Comparison of ENCODE assay signal across 26 mouse cellular contexts in genomic region chr12:72954906-72955305, GRCm38 (mm10). TPM values are rescaled to one million over a fixed set of nuclear protein-coding genes. Genes with fewer than 3 reads are reported as not detected.
DNase-seq lines count a peak whose midpoint lies in the region; TF ChIP-seq lines count a peak whose summit lies in the region.
"Had no signal": no experiment of that assay in that cellular context is flagged by ENCODE, and none has a peak within 500 bp of the region (broad histone marks: within the 10 kb centered on the region; RNA-seq: fewer than 3 reads in every experiment).

No protein-coding gene starts in this region.

- H3K79me2 ChIP-seq in liver, adult 2 months (ENCODE audit: control insufficient read depth, insufficient read depth, low read length), result no peaks in the 10 kb centered on the region

- peak; percentile 16 for DNase-seq in adrenal gland, postnatal 14 days
- DNase-seq in adrenal gland, adult 8-10 months, result no peak
- peak; percentile 83 for DNase-seq in liver, adult 2 months (ENCODE audit: extremely low read depth, low read depth, low spot score)
- no peak for DNase-seq in liver
- DNase-seq in Muller cell, postnatal 12 days (ENCODE audit: inconsistent ontology term), result peak; percentile 49
- peak; percentile 34 to 39 for DNase-seq in heart, postnatal 10 days
- no peak for DNase-seq in right cerebral cortex, postnatal 10 days (ENCODE audit: low spot score in 2 of 2)
- DNase-seq: adrenal gland, postnatal 10 days; cerebellum, adult 11 months; cerebellum, postnatal 14 days; gastrocnemius, postnatal 14 days; kidney, adult 11 months; right cerebral cortex, adult 18-20 months; thymus, postnatal 25 days had no signal

- intact Hi-C loops in heart, postnatal 10 days (cut with DNase I), result no loop called here

- peaks cover 8% of the 10 kb centered on the region for H3K27me3 ChIP-seq in liver, adult 2 months (ENCODE audit: control insufficient read depth, insufficient read depth, low read length)

- H3K36me3 ChIP-seq in liver, adult 2 months (ENCODE audit: control insufficient read depth, insufficient read depth, low read length), result no peaks in the 10 kb centered on the region
- H3K36me3 ChIP-seq: embryonic facial prominence, embryonic 13.5 days; forebrain, embryonic 15.5 days; hindbrain, embryonic 15.5 days; limb, embryonic 13.5 days; liver, embryonic 15.5 days; neural tube, embryonic 12.5 days had no signal

- WGBS in liver, adult 2 months, result 14% methylated on average over 4 of the region's 4 CpGs

- no peak for TF ChIP-seq CTCF in liver, adult 2 months (IDR thresholded peaks at IDR 0.05; ENCODE audit: low read depth, low read length)

- H3K4me3 ChIP-seq in liver, adult 2 months (ENCODE audit: insufficient read depth, low read depth, low read length), result no peak overlapping the region
- H3K4me3 ChIP-seq: embryonic facial prominence, embryonic 13.5 days; forebrain, embryonic 15.5 days; hindbrain, embryonic 15.5 days; limb, embryonic 13.5 days; liver, embryonic 15.5 days; neural tube, embryonic 12.5 days had no signal

- H3K9ac ChIP-seq in liver, adult 2 months (ENCODE audit: low read depth, low read length), result no peak overlapping the region
- H3K9ac ChIP-seq: embryonic facial prominence, embryonic 13.5 days; forebrain, embryonic 15.5 days; hindbrain, embryonic 15.5 days; limb, embryonic 13.5 days; liver, embryonic 15.5 days; neural tube, embryonic 12.5 days had no signal

- no peak for TF ChIP-seq POLR2A in liver, adult 2 months (IDR thresholded peaks at IDR 0.05; ENCODE audit: extremely low read depth, insufficient read depth, low read length)

- H3K27ac ChIP-seq in liver, adult 2 months (replicated peaks; ENCODE audit: insufficient read depth, low read depth, low read length), result no peak overlapping the region
- H3K27ac ChIP-seq: embryonic facial prominence, embryonic 13.5 days; forebrain, embryonic 15.5 days; hindbrain, embryonic 15.5 days; limb, embryonic 13.5 days; liver, embryonic 15.5 days; neural tube, embryonic 12.5 days had no signal

- H3K4me1 ChIP-seq in liver, adult 2 months (ENCODE audit: control insufficient read depth, insufficient read depth, low read length), result peaks cover 4% of the 10 kb centered on the region
- H3K4me1 ChIP-seq: embryonic facial prominence, embryonic 13.5 days; forebrain, embryonic 15.5 days; hindbrain, embryonic 15.5 days; limb, embryonic 13.5 days; liver, embryonic 15.5 days; neural tube, embryonic 12.5 days had no signal

RNA-seq across cellular contexts. Expression of gene 4930447C04Rik, which starts 14.3 kb away (rescaled TPM):
- 1.0 and 1.1 TPM in 2 replicates for total RNA-seq in adrenal gland, postnatal 14 days (2021)
- total RNA-seq in adrenal gland, adult 8-10 months (2022), result under 1 TPM in 3 of 4 experiments, not detected in 1; 0.24 to 0.49 (median 0.28) TPM
- not detected in 2 replicates for total RNA-seq in liver, adult 2 months (2014; rRNA removed)
- not detected in 2 replicates for polyA plus RNA-seq in liver, adult 2 months (2012; rRNA removed)
- under 1 TPM; 0.67 to 0.79 TPM for total RNA-seq in heart, postnatal 10 days (2021)
- polyA plus RNA-seq: large intestine, adult 2 months had no signal

RNA-seq across cellular contexts. Expression of gene Six6, which starts 15.2 kb away (rescaled TPM):
- not detected in 2 replicates for total RNA-seq in adrenal gland, postnatal 14 days (2021)
- not detected for total RNA-seq in adrenal gland, adult 8-10 months (2022)
- not detected in 2 replicates for total RNA-seq in liver, adult 2 months (2014; rRNA removed)
- not detected in 2 replicates for polyA plus RNA-seq in liver, adult 2 months (2012; rRNA removed)
- total RNA-seq in heart, postnatal 10 days (2021), result not detected
- total RNA-seq: adrenal gland, postnatal 10 days; gastrocnemius, postnatal 14 days; layer of hippocampus, postnatal 25 days; left cerebral cortex, postnatal 14 days had no signal
- polyA plus RNA-seq: embryonic facial prominence, embryonic 13.5 days; heart, embryonic 14.5 days; hindbrain, embryonic 15.5 days; kidney, embryonic 16.5 days; large intestine, adult 2 months; limb, embryonic 13.5 days; liver, embryonic 15.5 days; neural tube, embryonic 12.5 days; testis, adult 2 months had no signal

Comparison
In these comparisons a context has a peak if more than half of its experiments do, and no peak if none do; other contexts are left out.
1. DNase-seq: peak in adrenal gland, postnatal 14 days (single experiment), liver, adult 2 months (single experiment), Muller cell, postnatal 12 days (single experiment) and heart, postnatal 10 days (2 of 2); none in adrenal gland, adult 8-10 months (single experiment), liver (single experiment) and right cerebral cortex, postnatal 10 days (0 of 2).